Mouse (Mus musculus) limb, embryonic 13.5 days (tissue): Measurements from ENCODE around the gene Slc25a53. TPM values are rescaled to one million over a fixed set of nuclear protein-coding genes. Genes with fewer than 3 reads are reported as not detected.

Experiments
- ATAC-seq: fragments of 200-750 bp; cut with Nextera tagmentation; 2 replicates; pipeline ENCODE4 v1.8.0; 2017; ENCODE audit warnings: low read depth, moderate number of reproducible peaks, moderate TSS enrichment; ENCODE audit not compliant: low FRiP score
- H3K27ac ChIP-seq: fragments of 300-500 bp; sonication (generic); 2 replicates; pipeline ENCODE4 v1.5.1; 2015; ENCODE audit warnings: inconsistent platforms, mild to moderate bottlenecking, moderate library complexity
- H3K27me3 ChIP-seq: fragments of 300-500 bp; sonication (generic); 2 replicates; pipeline ENCODE4 v1.6.1; 2015; ENCODE audit warnings: mild to moderate bottlenecking, inconsistent platforms
- H3K36me3 ChIP-seq: fragments of 300-500 bp; sonication (generic); 2 replicates; pipeline ENCODE4 v1.6.1; 2015; ENCODE audit warnings: inconsistent platforms, mild to moderate bottlenecking, moderate library complexity
- H3K4me1 ChIP-seq: fragments of 300-500 bp; sonication (generic); 2 replicates; pipeline ENCODE4 v1.6.1; 2015; ENCODE audit warnings: inconsistent platforms
- H3K4me2 ChIP-seq: fragments of 300-500 bp; sonication (generic); replicated peaks from 2 replicates; pipeline ENCODE4 v1.6.1; 2015; ENCODE audit warnings: inconsistent platforms, mild to moderate bottlenecking, moderate library complexity
- H3K4me3 ChIP-seq: fragments of 300-500 bp; sonication (generic); 2 replicates; pipeline ENCODE4 v1.5.1; 2015; ENCODE audit warnings: moderate library complexity, mild to moderate bottlenecking, inconsistent platforms
- H3K9ac ChIP-seq: fragments of 300-500 bp; sonication (generic); 2 replicates; pipeline ENCODE4 v1.6.1; 2015; ENCODE audit warnings: mild to moderate bottlenecking, inconsistent platforms
- H3K9me3 ChIP-seq: fragments of 300-500 bp; sonication (generic); 2 replicates; pipeline ENCODE4 v1.6.1; 2016; ENCODE audit warnings: inconsistent platforms
- WGBS: fragments of 180-500 bp; shearing (Covaris S2); methylation state at CpG from one replicate; pipeline ENCODE4 v1.1.7; 2015; 5-methylcytosine and 5-hydroxymethylcytosine counted together
- polyA plus RNA-seq: library from polyadenylated mRNA; unstranded; fragments of >200 nt; fragmentation: Nextera tagmentation; extraction: Ambion mirVana; gene quantifications from 2 replicates; pipeline ENCODE4 v1.2.1, GENCODE M21; 2015

Gene Slc25a53
- polyA plus RNA-seq = 12.4 and 14.8 TPM in 2 replicates

- 23% methylated on average over 30 of the region's 31 CpGs for WGBS
- H3K4me2 ChIP-seq = peak within 1 kb of the TSS; percentile 68
- no peaks in the 10 kb centered on the region for H3K36me3 ChIP-seq
- peaks cover 5% of the 10 kb centered on the region; the same call in 1 of the 2 replicates for H3K4me1 ChIP-seq
- no peaks in the 10 kb centered on the region for H3K27me3 ChIP-seq
- peak within 1 kb of the TSS; percentile 76; the same call in 1 of the 2 replicates for H3K27ac ChIP-seq
- H3K4me3 ChIP-seq = peak within 1 kb of the TSS; percentile 51
- H3K9ac ChIP-seq = peak within 1 kb of the TSS; percentile 66
- ATAC-seq = peak; percentile 96
- no peaks in the 10 kb centered on the region for H3K9me3 ChIP-seq
These were observed at the start of gene Slc25a53 for GRCm38 (mm10) chrX:137038000-137038483. Gene Slc25a53 (minus strand): TSS chrX:137038302.

DNA sequence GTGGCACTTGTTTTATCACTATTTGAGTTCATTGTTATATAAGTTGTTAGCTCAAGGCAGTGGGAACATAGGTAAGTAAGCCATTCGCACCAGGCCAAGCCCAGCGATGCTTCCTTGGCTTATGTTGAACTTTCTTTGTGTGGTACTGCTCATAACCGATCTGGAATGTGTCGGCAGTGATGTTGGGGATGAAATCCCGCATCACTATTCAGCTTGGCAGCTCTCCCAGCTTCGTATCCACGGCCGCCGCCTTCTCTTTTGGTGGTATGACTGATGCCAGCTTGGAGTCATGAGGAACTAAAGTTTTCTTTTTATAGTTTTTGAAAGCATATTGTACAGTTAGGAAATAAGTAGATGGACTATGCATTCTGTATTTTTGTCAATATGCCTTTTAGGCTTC is 25.1 kb upstream of the Slc25a53 start:
- no peak for ATAC-seq
- Histone ChIP-seq H3K9ac (no peak overlapping the region), H3K4me3 (no peak overlapping the region), H3K27me3 (no peaks in the 10 kb centered on the region), H3K27ac (no peak overlapping the region), H3K36me3 (no peaks in the 10 kb centered on the region), H3K4me2 (no peak overlapping the region), H3K9me3 (no peaks in the 10 kb centered on the region), H3K4me1 (no peaks in the 10 kb centered on the region)
- 86% methylated on average over 9 of the region's 9 CpGs for WGBS

- H3K36me3 ChIP-seq = no peaks in the 10 kb centered on the region
- peak within 1 kb of the TSS; percentile 74 for H3K9ac ChIP-seq
- no peaks in the 10 kb centered on the region for H3K9me3 ChIP-seq
- H3K27me3 ChIP-seq = peaks cover 9% of the 10 kb centered on the region
- peak within 1 kb of the TSS; percentile 61 for H3K4me3 ChIP-seq
- peak; percentile 97 for ATAC-seq
- H3K4me2 ChIP-seq = peak within 1 kb of the TSS; percentile 70
- H3K4me1 ChIP-seq = no peaks in the 10 kb centered on the region
- 17% methylated on average over 40 of the region's 62 CpGs for WGBS
- peak within 1 kb of the TSS; percentile 28; the same call in 1 of the 2 replicates for H3K27ac ChIP-seq
These were observed 11.5 kb upstream of the Slc25a53 start, which contains the start of gene Fam199x for GRCm38 (mm10) chrX:137049425-137050225. Gene Fam199x (plus strand): TSS chrX:137049594.

DNA sequence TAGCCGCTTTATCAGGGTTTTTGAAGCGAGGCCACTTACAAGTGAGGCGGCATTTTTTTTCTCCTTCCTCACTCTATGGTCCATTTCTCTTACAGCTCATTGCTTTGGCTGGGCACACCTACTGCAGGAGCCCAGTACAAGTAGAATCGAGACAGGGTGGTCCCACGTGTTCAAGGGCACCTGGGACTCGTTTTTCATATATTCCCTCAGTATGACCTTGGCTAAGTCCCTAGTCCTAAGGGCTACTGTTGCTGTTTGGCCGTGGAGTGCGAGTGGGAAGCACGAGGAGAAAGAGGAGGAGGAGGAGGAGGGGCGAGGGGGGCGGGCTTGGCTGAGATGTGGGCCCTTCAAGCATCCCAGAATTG is 10.9 kb upstream of the Slc25a53 start:
- H3K36me3 ChIP-seq = no peaks in the 10 kb centered on the region
- H3K4me1 ChIP-seq = no peaks in the 10 kb centered on the region
- H3K27me3 ChIP-seq = peaks cover 9% of the 10 kb centered on the region
- peak overlapping the region; percentile 74 for H3K9ac ChIP-seq
- peak; percentile 30; the same call in 1 of the 2 replicates for ATAC-seq
- WGBS = 9% methylated on average over 11 of the region's 11 CpGs
- H3K4me2 ChIP-seq = peak overlapping the region; percentile 70
- no peaks in the 10 kb centered on the region for H3K9me3 ChIP-seq
- peak overlapping the region; percentile 61 for H3K4me3 ChIP-seq
- H3K27ac ChIP-seq = no peak overlapping the region

DNA sequence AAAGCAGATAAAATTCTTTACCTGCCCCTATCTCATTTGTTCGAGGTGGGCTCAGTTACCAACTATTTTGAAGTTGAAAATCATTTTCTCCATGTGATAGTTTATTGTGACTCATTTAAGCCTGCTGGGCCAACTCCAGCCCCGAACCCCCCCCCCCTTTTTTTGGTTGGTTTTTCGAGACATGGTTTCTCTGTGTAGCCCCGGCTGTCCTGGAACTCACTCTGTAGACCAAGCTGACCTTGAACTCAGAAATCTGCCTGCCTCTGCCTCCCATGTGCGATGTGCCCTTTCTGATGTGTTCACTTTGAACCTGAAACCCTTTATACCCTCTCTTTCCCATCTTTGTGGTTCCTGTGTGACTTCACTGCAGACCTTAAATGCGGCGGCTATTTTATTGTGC is 400 bp upstream of the Slc25a53 start:
- ATAC-seq = no peak
- H3K9me3 ChIP-seq = no peaks in the 10 kb centered on the region
- no peaks in the 10 kb centered on the region for H3K27me3 ChIP-seq
- H3K36me3 ChIP-seq = no peaks in the 10 kb centered on the region
- no peak overlapping the region for H3K9ac ChIP-seq
- 31% methylated on average over 7 of the region's 7 CpGs for WGBS
- H3K4me1 ChIP-seq = peaks cover 5% of the 10 kb centered on the region; the same call in 1 of the 2 replicates
- H3K4me3 ChIP-seq = peak overlapping the region; percentile 51
- no peak overlapping the region; the same call in 1 of the 2 replicates for H3K27ac ChIP-seq
- peak overlapping the region; percentile 53 for H3K4me2 ChIP-seq

DNA sequence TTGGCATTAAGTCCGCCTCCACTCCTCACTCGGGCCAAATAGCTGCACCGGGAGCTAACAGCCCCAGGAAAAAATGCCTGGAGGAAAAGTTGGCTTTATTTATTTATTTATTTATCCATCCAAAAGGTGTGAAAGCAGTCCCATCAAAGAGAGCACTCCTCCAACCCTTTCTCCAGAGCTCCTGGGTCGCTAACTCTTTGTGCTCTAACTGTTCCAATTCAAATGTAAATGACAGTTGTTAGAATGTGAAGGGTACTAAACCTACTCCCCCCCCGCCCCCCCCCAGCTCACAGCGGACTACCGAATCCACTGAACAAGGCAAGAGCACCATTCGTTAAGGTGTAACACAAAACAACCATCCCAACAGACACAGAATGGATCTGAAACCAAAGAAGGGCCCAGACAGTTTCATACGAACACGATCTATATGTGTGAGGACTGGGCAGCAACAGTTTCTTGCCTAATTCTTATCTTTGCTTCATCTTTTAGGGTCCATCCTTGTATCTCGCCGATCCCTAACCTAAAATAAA is 567 bp downstream of the Slc25a53 start:
- Histone ChIP-seq H3K9ac (peak overlapping the region; percentile 66), H3K4me1 (peaks cover 5% of the 10 kb centered on the region; the same call in 1 of the 2 replicates), H3K4me2 (peak overlapping the region; percentile 68), H3K36me3 (no peaks in the 10 kb centered on the region), H3K27ac (no peak overlapping the region), H3K4me3 (peak overlapping the region; percentile 51), H3K9me3 (no peaks in the 10 kb centered on the region), H3K27me3 (no peaks in the 10 kb centered on the region)
- 15% methylated on average over 12 of the region's 12 CpGs for WGBS
- no peak for ATAC-seq

- no peaks in the 10 kb centered on the region; the same call in 1 of the 2 replicates for H3K27me3 ChIP-seq
- H3K9me3 ChIP-seq = no peaks in the 10 kb centered on the region
- no peaks in the 10 kb centered on the region for H3K36me3 ChIP-seq
- H3K9ac ChIP-seq = no peak overlapping the region
- WGBS = 69% methylated on average over 4 of the region's 4 CpGs
- no peak for ATAC-seq
- H3K4me2 ChIP-seq = no peak overlapping the region
- peaks cover 5% of the 10 kb centered on the region; the same call in 1 of the 2 replicates for H3K4me1 ChIP-seq
- H3K27ac ChIP-seq = no peak overlapping the region
- H3K4me3 ChIP-seq = no peak overlapping the region
These were observed 3.8 kb downstream of the Slc25a53 start for GRCm38 (mm10) chrX:137034322-137034721.

DNA sequence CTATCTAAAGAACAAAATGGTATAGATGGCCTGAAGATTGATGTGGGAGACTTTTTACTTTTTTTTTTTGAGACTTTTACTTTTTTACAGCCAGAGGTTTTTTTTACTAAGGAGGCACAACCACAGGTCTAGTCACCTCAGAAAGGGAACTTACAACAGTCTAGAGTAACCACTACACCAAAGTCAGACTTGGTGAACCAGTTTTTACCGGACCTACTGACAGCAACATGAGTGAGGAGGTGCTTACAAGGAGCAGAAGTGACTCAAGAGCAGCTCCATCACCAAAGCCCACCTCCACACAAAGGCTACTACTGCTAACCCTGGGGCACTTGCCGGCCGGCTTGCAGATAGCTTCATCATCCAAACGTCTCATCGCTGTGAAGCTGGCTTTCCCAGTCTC is 6.4 kb downstream of the Slc25a53 start:
- 90% methylated on average over 5 of the region's 5 CpGs for WGBS
- Histone ChIP-seq H3K36me3 (0 out of 2 replicates have a peak, but pooled peaks cover 3% of the 10 kb centered on the region), H3K4me1 (no peaks in the 10 kb centered on the region), H3K9me3 (no peaks in the 10 kb centered on the region), H3K27me3 (no peaks in the 10 kb centered on the region; the same call in 1 of the 2 replicates), H3K27ac (no peak overlapping the region), H3K4me2 (no peak overlapping the region), H3K9ac (no peak overlapping the region), H3K4me3 (no peak overlapping the region)
- ATAC-seq = no peak

DNA sequence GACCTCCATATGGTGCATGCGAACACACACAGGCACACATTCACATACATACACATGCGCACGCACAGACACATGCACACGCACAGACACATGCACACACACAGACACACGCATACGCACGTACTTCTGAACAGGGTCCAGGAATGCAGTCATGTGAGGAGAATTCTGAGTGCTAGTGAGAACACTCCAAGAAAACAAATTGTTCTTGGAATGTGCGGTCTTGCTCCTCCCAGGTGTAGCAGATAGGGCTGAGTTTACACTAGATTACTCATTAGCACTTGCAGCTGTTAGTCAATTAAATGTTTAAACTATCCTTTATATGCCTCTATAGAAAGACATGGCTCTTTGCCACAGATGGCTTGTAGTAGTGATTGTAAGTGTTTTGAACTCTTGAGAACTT is 7.2 kb downstream of the Slc25a53 start:
- Histone ChIP-seq H3K36me3 (0 out of 2 replicates have a peak, but pooled peaks cover 3% of the 10 kb centered on the region), H3K27ac (no peak overlapping the region), H3K9ac (no peak overlapping the region), H3K9me3 (no peaks in the 10 kb centered on the region), H3K27me3 (no peaks in the 10 kb centered on the region; the same call in 1 of the 2 replicates), H3K4me2 (no peak overlapping the region), H3K4me1 (no peaks in the 10 kb centered on the region), H3K4me3 (no peak overlapping the region)
- no peak for ATAC-seq
- WGBS = 92% methylated on average over 8 of the region's 8 CpGs

DNA sequence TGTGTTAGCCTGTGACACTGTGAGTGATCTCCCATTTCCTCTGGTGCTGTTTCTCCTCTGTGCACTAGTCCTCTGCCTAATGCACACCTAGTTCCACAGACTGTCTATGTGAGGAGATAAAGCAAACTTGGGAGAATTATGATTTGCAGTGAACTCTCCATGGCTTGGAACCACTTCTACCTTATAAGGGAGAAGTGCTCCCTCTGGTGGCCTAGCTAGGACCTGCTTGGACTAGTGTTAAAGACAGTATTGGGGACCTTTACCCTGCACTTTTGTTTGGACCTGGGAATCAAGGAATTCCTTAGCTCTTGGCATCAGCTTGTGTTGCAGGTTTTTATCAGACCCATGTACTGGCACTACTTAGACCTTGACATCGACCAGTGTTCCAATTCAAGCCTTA is 18.8 kb downstream of the Slc25a53 start:
- no peak for ATAC-seq
- no peaks in the 10 kb centered on the region for H3K27me3 ChIP-seq
- 20% methylated on average over 1 of the region's 1 CpGs for WGBS

GRCm38 (mm10) chrX:137017668-137018067 is 20.4 kb downstream of the Slc25a53 start:
- Histone ChIP-seq H3K9me3 (no peaks in the 10 kb centered on the region), H3K27ac (no peak overlapping the region), H3K9ac (no peak overlapping the region), H3K4me2 (no peak overlapping the region), H3K36me3 (no peaks in the 10 kb centered on the region), H3K27me3 (no peaks in the 10 kb centered on the region), H3K4me1 (no peaks in the 10 kb centered on the region), H3K4me3 (no peak overlapping the region)
- no peak for ATAC-seq
- 43% methylated on average over 1 of the region's 1 CpGs for WGBS

More for the DNA sequence above, 18.8 kb downstream of the Slc25a53 start:
- Histone ChIP-seq H3K4me1 (no peaks in the 10 kb centered on the region), H3K4me2 (no peak overlapping the region), H3K4me3 (no peak overlapping the region), H3K9ac (no peak overlapping the region), H3K36me3 (no peaks in the 10 kb centered on the region), H3K27ac (no peak overlapping the region), H3K9me3 (no peaks in the 10 kb centered on the region)

GRCm38 (mm10) chrX:137015099-137015709 is 22.9 kb downstream of the Slc25a53 start:
- no peak; the same call in 1 of the 2 replicates for ATAC-seq
- no peaks in the 10 kb centered on the region for H3K9me3 ChIP-seq
- no peak overlapping the region for H3K9ac ChIP-seq
- H3K4me1 ChIP-seq = no peaks in the 10 kb centered on the region
- WGBS = 52% methylated on average over 6 of the region's 6 CpGs
- no peak overlapping the region for H3K27ac ChIP-seq
- H3K4me2 ChIP-seq = no peak overlapping the region
- no peaks in the 10 kb centered on the region for H3K27me3 ChIP-seq
- 0 out of 2 replicates have a peak, but pooled peaks cover 9% of the 10 kb centered on the region for H3K36me3 ChIP-seq
- H3K4me3 ChIP-seq = no peak overlapping the region
